Mouse (Mus musculus) left cerebral cortex, adult 11 months (tissue): ENCODE measurements around the gene Mpv17.

Experiments
- DNase-seq: peaks from one replicate; pipeline ENCODE4 v3.0.0; 2022; ENCODE audit warnings: low spot score

Gene Mpv17

GRCm38 (mm10) chr5:31105814-31106335 lies 48.2 kb downstream of the Mpv17 start, which contains the start of gene Dnajc5g:
Gene Dnajc5g, plus strand, starts transcription at chr5:31106285.
- no peak for DNase-seq

GRCm38 (mm10) chr5:31095711-31096480 lies 58.2 kb downstream of the Mpv17 start:
- DNase-seq = no peak

GRCm38 (mm10) chr5:31094799-31095691 lies 59.0 kb downstream of the Mpv17 start:
- DNase-seq = no peak

- DNase-seq = no peak
Observed at GRCm38 (mm10) chr5:31094100-31094798, 59.8 kb downstream of the Mpv17 start.

- no peak for DNase-seq
Observed at GRCm38 (mm10) chr5:31093151-31094041, 60.7 kb downstream of the Mpv17 start.

GRCm38 (mm10) chr5:31092231-31092975 lies 61.6 kb downstream of the Mpv17 start:
- no peak for DNase-seq
